Mouse (Mus musculus) B cell, adult 62 days (primary cell): Measurements from ENCODE around the gene Ppp1r32. TPM values are rescaled to one million over a fixed set of nuclear protein-coding genes. Genes with fewer than 3 reads are reported as not detected.

Experiments
- total RNA-seq: library from RNA; stranded (reverse); gene quantifications from 4 replicates; pipeline ENCODE4 v1.2.4, GENCODE M21; 2023

The Ppp1r32 gene
- 5.1 to 6.7 TPM (median 5.9 TPM) in 4 replicates for total RNA-seq

DNA sequence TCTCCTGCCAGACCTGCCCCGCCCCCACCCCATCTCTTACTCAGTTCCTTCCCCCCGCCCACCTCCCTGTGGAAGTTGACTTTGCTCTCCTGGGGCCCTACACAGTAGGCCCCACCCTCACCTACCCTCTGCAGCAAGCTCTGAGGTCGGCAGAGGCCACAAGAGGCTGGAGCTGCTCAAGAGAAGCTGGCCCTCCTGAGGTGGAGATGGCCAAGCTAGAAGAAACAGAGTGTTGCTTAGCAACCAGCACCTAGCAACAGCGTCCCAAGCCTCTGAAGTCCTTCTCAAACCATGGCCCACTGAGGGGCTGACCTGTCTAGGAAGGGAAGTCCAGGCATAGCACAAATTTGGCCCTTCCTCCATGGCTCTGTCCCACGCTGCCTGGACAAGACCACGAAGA lies at the start of gene Ppp1r32:
Gene Ppp1r32 (minus strand): TSS at position 226 of the 400 bp plus-strand sequence.

DNA sequence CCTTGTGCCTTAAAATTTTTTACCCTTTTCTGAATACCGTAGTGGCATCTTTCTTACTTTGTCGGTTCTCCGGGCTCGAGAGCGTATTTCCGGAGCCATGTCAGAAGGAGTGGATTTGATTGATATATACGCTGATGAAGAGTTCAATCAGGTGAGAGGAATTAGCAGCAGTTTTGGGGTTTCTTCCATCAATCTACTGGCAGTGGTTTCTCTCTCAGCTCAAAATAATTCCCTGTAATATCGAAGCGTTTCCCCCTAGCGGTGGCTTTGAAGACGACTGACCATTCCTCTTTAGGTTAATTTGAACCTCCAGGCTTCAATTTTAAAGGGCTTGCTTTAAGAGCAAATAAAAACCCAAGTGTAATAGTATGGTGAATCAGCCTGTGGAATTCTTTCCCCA lies 43.2 kb upstream of the Ppp1r32 start, which contains the start of gene Sdhaf2:
Gene Sdhaf2 (minus strand): TSS at position 233 of the 400 bp plus-strand sequence.

DNA sequence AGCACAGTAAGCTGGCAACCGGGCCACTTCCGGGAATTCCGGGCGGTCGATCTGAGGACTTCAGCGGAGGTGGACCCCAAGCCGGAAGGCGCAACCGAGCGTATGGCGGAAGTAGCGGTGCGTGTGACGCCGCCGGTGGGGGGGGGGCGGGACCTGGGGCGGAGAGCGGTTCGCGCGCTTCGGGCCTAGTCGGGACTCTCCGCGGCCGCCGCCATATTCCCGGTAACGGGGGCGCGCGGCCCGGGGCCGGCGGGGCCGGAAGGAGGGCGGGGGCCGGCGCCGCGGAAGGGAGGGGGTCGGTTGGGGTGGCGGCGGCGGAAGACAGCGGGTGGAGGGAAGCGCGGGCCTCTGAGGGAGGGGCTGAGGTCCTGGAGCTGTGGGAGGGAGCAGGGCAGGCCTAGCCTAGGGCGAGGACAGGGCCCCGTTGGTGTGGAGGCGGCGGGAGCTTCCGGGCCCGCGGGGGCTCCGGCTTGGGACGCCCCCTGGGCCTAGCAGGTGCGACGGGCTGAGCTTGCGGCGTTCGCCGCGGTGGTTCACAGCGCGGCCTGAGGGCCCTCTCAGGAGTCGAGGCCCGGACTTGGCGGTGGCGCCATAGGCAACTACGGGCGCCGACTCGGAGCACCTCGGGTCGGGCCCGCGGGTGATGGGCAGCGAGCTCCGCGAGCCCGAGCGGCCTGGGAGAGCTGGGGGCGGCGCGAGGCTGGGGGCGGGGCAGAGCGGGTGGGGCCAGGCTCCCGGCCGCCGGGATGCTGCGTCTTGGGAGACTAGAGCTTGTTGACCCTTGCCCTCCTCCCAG lies 42.6 kb upstream of the Ppp1r32 start, which contains the start of gene Cpsf7:
Gene Cpsf7 (plus strand): TSS at position 161 of the 796 bp plus-strand sequence.

GRCm38 (mm10) chr19:10456752-10457483 lies 25.8 kb downstream of the Ppp1r32 start, which contains the start of gene Lrrc10b:
Gene Lrrc10b, minus strand, starts transcription at chr19:10457473.

Other genes with a start within 250 kb of the Ppp1r32 start
- gene Myrf, start 242.2 kb downstream of the Ppp1r32 start, total RNA-seq = 0.24 TPM in 1 of 4 replicates, not detected in the others
- 0.09 TPM in 1 of 4 replicates, not detected in the others for gene Dagla, start 178.1 kb downstream of the Ppp1r32 start, total RNA-seq
- not detected in 4 replicates for gene Syt7, start 93.8 kb downstream of the Ppp1r32 start, total RNA-seq
- 1.5 to 3.5 TPM (median 1.8 TPM) in 4 replicates for gene Lrrc10b, start 25.5 kb downstream of the Ppp1r32 start, total RNA-seq
- gene Cpsf7, start 42.3 kb upstream of the Ppp1r32 start, total RNA-seq = 172 to 176 TPM (median 175 TPM) in 4 replicates
- gene Sdhaf2, start 43.2 kb upstream of the Ppp1r32 start, total RNA-seq = 55.9 to 71.1 TPM (median 63.4 TPM) in 4 replicates
- gene Tmem216, start 73.3 kb upstream of the Ppp1r32 start, total RNA-seq = 7.9 to 13.0 TPM (median 9.0 TPM) in 4 replicates
- gene Cyb561a3, start 94.2 kb upstream of the Ppp1r32 start, total RNA-seq = 188 to 204 TPM (median 196 TPM) in 4 replicates
- 6.6 to 10.6 TPM (median 8.2 TPM) in 4 replicates for gene Tmem138, start 94.4 kb upstream of the Ppp1r32 start, total RNA-seq
- 162 to 176 TPM (median 168 TPM) in 4 replicates for gene Ddb1, start 122.4 kb upstream of the Ppp1r32 start, total RNA-seq
- 3.2 to 6.2 TPM (median 4.1 TPM) in 4 replicates for gene Tkfc, start 122.7 kb upstream of the Ppp1r32 start, total RNA-seq
- 0.36 to 1.3 TPM (median 0.75 TPM) in 3 of 4 replicates, not detected in the other for gene Vwce, start 151.3 kb upstream of the Ppp1r32 start, total RNA-seq
- not detected in 4 replicates for gene Pga5, start 195.1 kb upstream of the Ppp1r32 start, total RNA-seq
- gene Vps37c, start 205.8 kb upstream of the Ppp1r32 start, total RNA-seq = 19.0 to 23.7 TPM (median 23.0 TPM) in 4 replicates